Mouse (Mus musculus) CD4-positive, CD25-positive, alpha-beta regulatory T cell, adult 9 weeks (primary cell): Measurements from ENCODE around the gene Suco. TPM values are rescaled to one million over a fixed set of nuclear protein-coding genes. Genes with fewer than 3 reads are reported as not detected.

Source experiments
- polyA plus RNA-seq: library from polyadenylated mRNA; unstranded; fragments of 100-300 nt; shearing (Covaris generic); gene quantifications from one replicate; pipeline ENCODE4 v1.2.1, GENCODE M21; 2017

Gene Suco
- 46.1 TPM for polyA plus RNA-seq

DNA sequence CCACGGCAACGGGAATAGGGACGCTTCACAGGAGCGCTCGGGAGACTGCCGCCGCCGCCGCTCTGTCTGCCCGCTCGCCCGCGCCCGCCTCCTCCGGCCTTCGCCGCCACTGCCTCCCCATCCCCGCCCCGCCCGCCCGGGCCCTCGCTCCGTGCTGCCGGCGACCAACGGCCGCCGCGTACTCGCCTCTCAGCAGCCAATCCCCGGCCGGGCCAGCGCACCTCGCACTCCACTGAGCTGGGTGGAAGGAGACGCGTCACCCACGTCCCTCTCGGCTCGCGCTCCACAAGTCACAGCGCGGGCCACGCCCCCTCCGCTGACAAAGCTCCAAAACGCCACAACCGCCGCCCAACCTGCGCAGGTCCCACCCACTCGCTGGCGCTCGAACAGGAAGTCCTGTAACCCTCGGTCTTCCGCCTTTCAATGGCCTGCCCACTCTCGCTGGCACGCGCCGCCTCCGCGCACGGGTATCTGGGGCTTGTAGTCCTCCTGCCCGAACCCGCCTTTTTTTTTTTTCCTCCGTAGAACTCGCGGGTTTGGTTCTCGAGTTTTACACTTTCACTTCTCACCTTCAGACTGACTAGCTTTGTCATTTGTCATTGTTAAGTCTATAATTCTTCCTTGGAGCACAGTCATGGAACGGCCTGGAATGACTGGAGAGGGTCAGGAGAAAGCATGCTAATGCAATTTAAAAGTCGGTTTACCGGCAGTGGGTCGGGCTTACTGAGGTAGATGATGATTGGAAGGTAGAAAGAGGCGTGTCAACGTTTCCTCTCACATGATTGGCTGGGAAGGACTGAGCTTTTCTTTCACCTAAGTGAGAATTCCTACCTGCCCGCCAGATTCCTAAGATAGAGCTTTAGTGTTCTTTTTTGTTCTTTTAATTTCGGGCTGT, at the start of gene Suco:
TSS of gene Suco (minus strand) at position 130 of the 895 bp plus-strand sequence.

GRCm38 (mm10) chr1:161788339-161788738, 88.1 kb downstream of the Suco start, which contains the start of gene Fasl:
Fasl (minus strand) TSS chr1:161788495.

Other genes starting within 250 kb of the Suco start
- gene Fasl, start 88.2 kb downstream of the Suco start, polyA plus RNA-seq: 16.6 TPM
- 44.7 TPM for gene Pigc, start 92.5 kb upstream of the Suco start, polyA plus RNA-seq
- 0.73 TPM for gene 4930558K02Rik, start 103.0 kb upstream of the Suco start, polyA plus RNA-seq